Mouse (Mus musculus) hematopoietic stem cell, adult 5-6 weeks (primary cell): ENCODE measurements around the gene Gatd1. TPM values are rescaled to one million over a fixed set of nuclear protein-coding genes. Genes with fewer than 3 reads are reported as not detected.
"Not testable (repeated sequence)": the region's sequence is repeated elsewhere in the genome, so short reads cannot be mapped to it uniquely, and the experiment has no call there.

Experiments used
- ATAC-seq, 2 experiments: fragments of 125-278 bp in 1 of 2; replicated peaks in 1 of 2; 2 replicates each; pipeline ENCODE4 v1.8.0; 2016 to 2017; ENCODE audit warnings: inconsistent platforms in 2 of 2, mild to moderate bottlenecking in 2 of 2, moderate number of reproducible peaks in 2 of 2, low read depth in 1 of 2, moderate TSS enrichment in 1 of 2; ENCODE audit not compliant: low FRiP score in 2 of 2, poor library complexity in 2 of 2, severe bottlenecking in 2 of 2, insufficient read depth in 1 of 2, low TSS enrichment in 1 of 2
- total RNA-seq: library from RNA; stranded (forward); fragments of 172-1452, 232-1000 nt; gene quantifications from 2 replicates; pipeline ENCODE4 v1.2.3, GENCODE M21; 2017

The Gatd1 gene
- total RNA-seq, 1 experiment from 2014 or later, result 18.4 TPM

DNA sequence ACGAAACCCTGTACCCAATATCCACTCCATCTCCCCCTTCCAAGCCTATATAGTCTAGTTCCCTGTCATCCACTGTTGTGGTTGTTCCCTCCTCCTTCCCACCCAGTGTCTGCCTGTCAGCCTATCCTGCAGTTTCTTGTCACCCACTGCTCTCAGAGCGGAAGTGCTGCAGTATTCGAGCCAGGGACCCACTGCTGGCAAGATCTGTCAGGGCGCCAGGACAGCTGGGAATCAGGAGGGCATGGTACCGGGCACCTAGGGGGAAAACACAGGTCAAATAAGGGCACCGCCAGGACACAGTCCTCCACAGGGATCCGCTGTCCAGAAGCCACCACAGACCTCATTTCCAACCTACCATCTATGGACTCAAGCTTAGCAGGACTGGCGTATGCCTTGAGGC, 3.3 kb downstream of the Gatd1 start:
- no peak for ATAC-seq

DNA sequence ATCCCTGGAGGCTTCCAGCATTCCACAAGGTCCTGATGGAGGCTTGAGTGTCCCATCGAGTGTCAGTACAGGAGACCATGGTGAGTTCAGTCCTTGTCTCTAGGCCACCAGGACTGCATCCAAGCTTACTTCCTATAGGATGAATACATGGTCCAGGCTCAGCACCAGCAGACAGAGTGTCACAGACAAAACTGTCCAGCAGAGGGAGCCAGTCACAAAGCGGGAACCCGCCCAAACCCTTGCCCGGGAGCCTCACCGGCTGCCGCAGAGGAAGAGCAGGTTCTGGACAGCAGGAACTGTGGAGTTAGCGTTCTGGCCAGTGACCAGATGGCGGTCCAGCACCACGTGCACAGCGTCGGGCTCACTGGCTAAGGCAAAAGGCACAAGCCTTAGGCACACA, 5.1 kb downstream of the Gatd1 start:
- peak; percentile 83 to 84 for ATAC-seq

DNA sequence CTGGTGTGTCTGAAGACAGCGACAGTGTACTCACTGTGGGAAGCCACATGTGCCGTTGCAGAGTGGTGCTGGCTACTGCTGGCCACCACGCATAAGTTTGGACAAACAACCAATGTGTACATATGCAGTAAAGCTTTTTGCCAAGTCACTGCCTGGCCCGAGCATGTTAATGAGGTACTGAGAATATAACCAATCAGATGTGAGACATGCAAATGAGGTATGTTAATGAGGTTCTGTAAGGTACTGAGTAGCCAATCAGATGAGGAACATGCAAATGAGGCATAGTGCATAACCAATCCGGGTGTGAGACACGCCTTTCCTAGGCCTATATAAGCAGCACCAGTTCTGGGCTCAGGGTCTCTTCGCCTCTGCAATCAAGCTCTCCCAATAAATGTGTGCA, 6.3 kb downstream of the Gatd1 start:
- ATAC-seq, result not testable (repeated sequence)

DNA sequence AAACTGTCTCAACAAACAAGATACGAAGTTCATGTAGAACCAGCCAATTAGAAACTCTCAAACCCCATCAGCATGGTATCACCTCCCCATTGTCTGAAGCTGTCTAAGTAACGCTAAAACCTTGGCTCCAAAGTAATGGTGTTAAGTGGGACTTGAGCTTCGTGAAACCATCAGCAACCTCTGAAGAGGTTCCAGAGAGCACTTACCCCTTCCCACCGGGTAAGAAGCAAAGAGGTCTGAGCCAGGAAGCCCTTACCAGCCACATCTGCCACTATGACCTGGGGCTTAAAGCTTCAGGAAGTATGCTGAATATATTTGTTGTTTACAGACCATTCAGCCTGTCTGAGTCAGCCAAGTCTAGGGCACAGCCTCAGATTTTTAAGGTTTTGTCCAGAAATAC, 8.5 kb downstream of the Gatd1 start:
- ATAC-seq, result no peak

DNA sequence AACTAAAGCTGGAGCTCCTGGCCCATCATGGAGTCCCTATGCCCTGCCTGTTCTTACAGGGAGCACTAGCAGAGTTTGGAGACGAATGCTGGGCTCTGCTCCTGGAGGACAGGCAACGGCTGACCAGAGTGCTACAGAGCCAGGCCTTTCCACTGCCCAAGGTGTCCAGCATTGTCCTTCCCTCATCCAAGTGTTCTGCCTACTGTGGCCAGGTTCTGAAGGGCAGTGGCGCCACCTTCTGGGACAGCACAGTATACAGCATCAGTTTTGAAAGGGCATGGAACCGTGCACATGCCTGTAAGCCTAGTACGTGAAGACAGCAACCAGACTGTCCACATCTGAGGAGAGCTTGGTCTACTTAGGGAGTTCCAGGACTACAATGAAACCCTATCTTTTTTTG, 10.6 kb downstream of the Gatd1 start:
- ATAC-seq, result peak; percentile 53 to 92

DNA sequence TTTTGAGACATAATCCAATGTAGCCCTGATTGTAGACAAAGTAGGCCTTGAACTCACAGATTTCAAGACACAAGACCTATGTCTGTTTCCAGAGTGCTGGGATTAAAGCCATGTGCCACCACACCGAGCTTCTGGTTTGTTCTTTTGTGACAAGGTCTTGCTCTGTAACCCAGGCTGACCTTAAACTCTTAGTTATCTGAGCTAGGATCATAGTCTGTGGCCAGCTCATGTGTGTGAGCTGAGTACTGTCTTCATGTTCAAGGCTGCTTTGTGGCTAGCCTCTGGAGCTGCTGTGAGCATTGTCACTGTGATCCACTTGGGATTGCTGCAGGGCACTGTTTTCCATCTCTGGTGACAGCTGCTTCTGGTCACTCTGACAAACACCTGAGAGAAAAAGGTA, 18.6 kb downstream of the Gatd1 start:
- ATAC-seq, result no peak

DNA sequence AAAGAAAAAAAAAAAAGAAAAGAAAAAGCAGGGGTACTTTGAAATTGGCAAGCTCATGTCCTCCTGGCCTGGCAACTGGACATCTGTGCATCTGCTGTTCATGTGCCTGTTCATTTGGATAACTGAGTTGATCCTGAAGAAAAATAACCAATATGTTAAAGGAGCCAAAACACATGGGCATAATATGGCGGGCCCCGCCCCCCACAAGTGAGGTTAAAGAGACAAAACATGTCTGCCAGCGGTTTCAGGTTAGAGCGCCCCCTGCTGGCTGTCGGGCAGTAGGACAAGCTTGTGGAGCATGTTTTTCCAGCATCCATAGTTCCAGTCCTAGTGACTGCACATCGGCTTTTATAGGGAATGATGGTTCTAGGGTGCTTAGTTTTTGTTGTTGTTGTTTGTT, 19.2 kb downstream of the Gatd1 start:
- ATAC-seq, result peak in 1 of 2 experiments; percentile 20; a peak in 1 of 4 replicates

DNA sequence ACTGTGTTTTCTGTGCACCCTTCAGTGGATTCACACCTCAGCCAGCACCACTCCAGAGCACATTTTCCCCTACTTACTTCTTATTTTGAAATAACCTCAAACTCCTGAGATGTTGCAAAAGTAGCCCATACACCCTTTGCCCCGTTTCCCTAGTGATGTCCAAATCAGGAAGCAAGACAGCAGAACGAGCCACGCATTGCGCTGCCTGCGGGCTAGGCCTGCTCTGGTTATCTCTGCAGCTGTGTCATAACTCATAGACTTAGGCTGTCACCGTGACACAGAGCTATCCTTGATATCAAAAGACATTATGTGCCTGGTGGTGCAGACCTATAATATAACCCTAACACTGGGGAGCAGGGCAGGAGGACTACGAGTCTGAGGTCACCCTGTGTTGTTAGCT, 19.8 kb downstream of the Gatd1 start:
- peak; percentile 14 to 58; a peak in 2 of 4 replicates for ATAC-seq

DNA sequence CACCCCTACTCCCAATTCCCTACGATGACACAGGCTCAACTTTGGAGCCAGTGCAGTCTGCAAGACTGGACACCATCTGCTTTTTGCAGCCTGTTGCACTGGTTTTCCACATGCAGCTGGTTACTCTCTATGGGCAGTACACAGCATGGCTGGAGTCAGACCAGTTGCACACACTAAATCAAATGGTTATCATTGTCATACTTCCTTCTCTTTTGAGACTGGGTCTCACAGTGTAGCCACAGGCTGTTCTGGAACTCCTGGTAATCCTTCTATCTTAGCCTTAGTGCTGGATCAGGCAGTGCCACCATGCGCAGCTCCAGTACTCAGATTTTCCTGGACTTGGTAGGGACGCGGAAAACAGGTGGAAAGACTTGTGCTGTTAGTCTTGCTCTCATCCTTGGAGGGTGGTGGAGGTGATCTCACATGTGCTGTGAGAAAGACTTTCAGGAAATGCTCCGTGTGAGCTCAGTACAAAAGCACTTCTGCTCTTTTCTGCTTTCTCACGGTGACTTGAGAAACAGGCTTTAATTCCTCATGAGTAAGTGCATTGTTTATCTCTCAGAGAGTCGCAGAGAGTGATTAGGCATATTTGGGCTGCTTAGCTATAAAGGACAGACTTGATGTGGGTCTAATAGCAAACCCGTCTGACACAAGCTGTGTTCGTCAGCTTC, 21.2 kb downstream of the Gatd1 start:
- ATAC-seq, result peak; percentile 30 to 54

DNA sequence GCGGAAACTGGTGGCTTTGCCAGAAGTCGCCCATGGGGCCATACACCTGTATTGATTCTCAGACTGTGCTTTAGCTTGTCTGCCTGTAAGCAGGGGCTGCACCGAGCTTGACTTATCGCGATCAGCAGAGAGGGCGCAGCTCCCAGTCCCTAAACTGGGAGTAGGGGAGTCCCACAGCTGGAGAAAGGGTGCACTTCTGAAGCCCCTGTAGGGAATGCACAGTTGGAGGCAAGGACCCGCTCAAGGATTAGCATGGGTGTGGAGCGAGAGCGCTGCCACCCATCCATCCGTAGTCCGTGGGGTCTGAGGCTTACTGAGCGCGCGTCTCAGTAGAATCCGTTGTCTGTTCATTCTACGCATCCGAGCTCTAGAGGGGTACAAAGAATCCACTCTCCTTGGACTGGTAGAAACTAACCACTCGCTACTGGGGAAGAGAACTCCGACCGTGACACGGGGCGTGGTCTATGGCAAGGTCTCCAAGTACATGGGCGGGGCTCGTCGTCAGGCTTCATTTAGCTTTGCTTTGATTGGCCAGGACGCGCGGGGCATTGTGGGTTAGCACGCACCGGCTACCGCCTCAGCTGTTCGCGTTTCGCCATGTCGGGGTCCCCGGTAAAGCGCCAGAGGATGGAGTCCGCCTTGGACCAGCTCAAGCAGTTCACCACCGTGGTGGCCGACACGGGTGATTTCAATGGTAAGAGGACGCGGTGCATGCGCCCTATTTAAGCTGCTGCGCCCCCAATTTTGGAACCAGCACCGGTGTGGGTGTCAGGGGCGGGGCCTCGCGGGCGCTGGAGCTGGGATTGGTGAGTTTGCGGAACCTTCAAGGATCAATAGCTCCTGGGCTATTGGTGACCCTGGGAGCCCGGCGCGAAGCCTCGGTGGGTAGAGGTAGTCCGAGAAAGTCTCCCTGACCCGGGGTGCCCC, 22.0 kb downstream of the Gatd1 start, which contains the start of gene Taldo1:
TSS of gene Taldo1 (plus strand) at position 575 of the 927 bp plus-strand sequence.
- peak; percentile 89 for ATAC-seq

DNA sequence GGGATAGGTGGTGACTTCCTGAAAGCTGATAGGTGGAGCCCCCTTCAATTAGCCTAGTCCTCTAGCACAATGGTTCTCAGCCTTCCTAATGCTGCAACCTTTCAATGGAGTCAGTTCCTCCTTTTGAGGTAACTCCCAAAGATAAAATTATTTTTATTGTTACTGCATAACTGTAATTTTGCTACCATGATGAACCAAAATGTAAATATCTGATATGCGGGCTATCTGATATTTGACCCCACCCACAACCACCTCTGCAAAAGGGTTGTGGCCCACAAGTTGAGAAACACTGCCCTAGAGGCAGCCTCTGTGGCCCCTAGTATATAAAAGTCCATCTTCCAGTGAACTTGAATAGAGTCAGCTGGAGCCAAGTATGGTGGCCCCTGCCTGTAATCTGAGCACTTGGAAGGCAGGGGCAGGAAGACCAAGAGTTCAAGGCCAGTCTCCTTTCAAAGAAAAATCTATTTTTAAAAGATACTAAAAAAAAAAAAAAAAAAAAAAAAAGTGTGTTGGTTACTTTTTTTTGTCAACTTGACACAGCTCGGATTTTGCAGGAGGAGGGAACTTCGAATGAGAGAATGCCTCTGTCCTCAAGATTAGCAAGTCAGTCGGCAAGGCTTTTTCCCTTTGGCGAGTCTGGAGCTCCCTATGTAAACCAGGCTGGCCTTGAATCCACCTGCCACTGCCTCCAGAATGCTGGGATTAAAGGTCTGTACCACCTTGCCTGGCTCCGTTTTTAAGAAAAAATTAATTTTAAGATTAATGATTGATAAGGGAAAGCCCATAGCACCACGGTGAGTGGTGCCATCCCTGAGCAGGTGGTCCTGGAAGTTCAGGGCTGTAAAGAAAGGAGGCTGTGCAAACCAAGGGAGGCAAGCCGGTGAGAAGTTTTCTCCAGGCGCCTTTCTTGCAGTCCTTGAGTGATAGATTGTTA, 23.3 kb downstream of the Gatd1 start:
- no peak for ATAC-seq

DNA sequence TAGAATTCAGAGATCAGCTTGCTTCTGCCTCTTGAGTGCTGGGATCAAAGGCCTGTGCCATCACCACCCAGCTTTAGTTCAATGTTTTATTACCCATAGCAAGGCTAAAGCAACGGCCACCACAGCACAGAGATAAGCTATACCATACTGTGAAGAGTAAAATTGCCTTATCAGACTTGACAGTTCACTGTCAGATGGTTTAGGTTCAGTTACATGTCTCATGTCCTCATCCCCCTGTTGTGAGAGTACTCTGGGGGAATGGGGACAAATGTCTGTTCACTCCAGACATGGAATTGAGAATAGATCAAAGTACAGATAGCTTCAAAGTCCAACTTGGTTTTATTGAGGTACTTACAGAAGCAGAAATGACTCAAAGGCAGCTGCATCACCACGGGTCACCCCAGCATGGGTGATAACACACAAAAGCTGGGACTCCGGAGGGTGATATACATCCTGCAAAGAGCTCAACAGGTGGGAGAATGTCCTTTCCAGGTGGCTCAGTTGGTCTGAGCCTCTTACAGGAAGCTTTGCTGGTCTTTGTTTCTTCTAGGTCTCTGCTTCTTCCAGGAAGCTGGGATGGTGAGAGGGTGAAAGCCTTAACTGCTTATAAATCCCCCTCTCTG, 25.3 kb downstream of the Gatd1 start:
- no peak for ATAC-seq

DNA sequence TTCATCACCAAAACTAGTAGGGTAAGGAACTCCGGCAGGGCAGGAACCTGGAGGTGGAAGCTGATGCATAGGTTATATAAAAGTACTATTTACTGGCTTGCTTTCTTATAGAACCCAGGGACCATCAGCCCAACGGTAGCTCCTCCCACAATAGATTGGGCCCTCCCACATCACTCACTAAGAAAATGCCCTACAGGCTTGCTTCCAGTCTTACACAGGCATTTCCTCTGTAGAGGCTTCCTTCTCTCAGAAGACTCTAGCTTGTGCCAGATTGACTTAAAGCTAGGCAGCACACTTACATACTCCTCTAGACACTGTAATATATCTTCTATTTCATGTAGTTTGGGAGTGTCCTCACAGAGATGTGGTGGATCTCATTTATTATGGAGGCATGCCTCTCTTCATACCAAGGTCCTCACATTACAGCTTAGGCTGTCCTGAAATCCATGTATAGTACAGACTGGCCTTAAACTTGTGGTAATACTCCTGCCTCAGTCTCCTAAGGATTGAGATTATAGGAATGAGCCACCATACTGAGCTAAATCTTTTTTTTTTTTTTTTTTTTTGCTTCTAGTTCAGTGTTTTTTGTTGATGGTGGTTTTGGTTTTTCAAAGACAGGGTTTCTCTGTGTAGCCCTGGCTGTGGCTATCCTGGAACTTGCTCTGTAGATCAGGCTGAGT, 26.0 kb downstream of the Gatd1 start:
- no peak for ATAC-seq

DNA sequence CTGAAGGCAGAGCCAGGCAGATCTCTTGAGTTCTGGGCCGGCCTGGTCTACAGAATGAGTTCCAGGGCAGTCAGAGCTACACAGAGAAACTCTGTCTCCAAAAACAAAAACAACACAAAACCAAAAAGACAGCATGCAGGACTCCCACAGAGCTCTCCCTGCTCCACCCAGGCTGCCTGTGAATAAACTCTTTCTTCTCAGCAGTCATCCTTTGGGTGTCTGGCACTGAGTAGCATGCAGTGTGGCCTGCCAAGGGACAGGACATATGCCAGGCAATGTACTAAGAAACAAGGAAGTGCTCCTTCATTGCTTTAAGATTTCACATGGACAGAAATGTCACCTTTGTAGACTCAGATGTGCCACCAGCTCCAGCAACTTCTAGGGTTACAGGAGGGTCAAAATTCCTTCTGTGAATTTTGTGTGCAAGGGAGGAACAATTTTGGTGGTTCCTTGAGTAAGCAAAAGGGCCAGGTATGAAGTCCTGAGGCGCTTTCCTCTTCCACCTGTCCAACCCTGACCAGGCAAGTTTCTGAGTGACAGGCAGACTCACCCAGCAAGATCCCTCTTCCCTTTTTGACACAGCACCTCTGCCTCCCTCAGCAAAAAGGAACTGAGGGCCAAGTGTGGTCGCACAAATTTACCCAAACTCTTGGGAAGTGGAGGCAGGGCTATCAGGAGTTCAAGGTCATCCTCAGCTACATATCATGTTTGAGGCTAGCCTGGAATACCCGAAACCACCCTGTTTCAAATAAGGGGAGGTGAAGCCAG, 32.7 kb downstream of the Gatd1 start:
- peak in 1 of 2 experiments; percentile 39; a peak in 1 of 4 replicates for ATAC-seq

DNA sequence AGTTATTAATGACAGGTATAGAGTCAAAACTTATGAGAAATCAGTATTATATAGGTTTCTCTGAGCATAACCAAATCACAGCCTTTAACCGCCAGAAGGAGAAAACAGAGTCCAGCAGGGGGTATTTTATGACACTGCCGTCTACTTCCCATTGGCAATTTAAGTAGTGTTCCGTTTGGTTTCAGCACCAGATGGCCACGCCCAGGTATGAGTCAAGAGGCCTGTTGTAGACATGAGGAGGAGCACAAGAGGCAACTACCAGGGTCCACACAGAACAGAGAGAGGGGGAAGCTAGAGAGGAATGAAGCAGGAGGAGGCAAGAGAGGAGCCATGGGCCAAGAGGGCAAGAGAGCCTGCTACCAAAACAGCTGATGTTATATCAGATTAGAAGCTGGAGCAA, 34.4 kb downstream of the Gatd1 start:
- peak in 1 of 2 experiments; percentile 63; a peak in 1 of 4 replicates for ATAC-seq

DNA sequence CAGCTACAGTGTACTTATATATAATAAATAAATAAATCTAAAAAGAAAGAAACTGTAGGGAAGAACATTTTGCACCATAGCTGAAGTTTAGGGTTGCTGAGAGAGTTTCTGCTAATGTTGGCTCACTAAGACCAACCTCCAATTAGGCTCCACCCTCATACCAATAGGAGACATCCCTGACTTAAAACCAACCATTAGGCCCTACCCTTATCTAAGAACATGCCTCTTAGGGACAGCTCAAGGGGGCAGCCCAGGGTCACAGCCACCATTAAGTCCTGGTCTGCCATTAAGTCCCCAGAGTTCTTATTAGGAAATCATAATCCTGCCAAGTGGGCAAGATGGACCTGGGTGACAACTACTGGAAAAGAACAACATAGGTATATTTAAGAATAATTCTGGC, 39.5 kb downstream of the Gatd1 start:
- no peak for ATAC-seq
